8 mouse cellular contexts compared by ENCODE assay signal in the genomic region with DNA sequence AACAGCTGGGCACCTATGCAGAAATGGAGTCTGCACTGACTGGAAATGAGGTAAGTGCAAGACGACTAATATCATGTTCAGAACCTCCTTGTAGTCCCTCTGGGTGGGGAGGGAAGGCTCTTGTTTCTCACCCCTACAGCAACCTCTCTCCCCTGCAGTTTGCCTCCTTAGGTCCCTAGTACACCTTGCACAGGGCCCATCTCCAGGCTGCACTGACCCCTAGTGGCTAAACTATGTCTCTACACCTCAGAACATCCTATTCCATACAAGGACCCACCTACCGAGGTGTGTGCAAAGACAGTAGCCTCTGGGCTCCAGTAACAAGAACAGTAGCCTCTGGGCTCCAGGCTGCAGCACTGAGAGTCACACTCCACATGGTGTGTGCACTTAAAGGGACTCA. TPM values are rescaled to one million over a fixed set of nuclear protein-coding genes. Genes with fewer than 3 reads are reported as not detected.
A peak's percentile ranks its signal among the peaks of the same experiment; 100 is the strongest.
DNase-seq lines count a peak whose midpoint lies in the region; ATAC-seq lines count a peak whose summit lies in the region.

No protein-coding gene starts in this region.

- H3K27ac ChIP-seq in forebrain, embryonic 11.5 days (ENCODE audit: low read depth, low read length): no peak overlapping the region
- H3K27ac ChIP-seq in hindbrain, embryonic 11.5 days (ENCODE audit: low read depth, low read length): no peak overlapping the region; the same call in 1 of the 2 replicates
- no peak overlapping the region for H3K27ac ChIP-seq in limb, embryonic 10.5 days
- H3K27ac ChIP-seq in midbrain, embryonic 12.5 days (replicated peaks): no peak overlapping the region

- no peak overlapping the region for H3K4me3 ChIP-seq in forebrain, embryonic 11.5 days (ENCODE audit: low read depth, low read length)
- no peak overlapping the region for H3K4me3 ChIP-seq in hindbrain, embryonic 11.5 days (ENCODE audit: low read depth, low read length)
- no peak overlapping the region for H3K4me3 ChIP-seq in limb, embryonic 10.5 days
- no peak overlapping the region for H3K4me3 ChIP-seq in midbrain, embryonic 12.5 days

- H3K4me1 ChIP-seq in forebrain, embryonic 11.5 days (replicated peaks; ENCODE audit: control insufficient read depth, insufficient read depth, low read length): peaks cover 5% of the 10 kb centered on the region
- H3K4me1 ChIP-seq in hindbrain, embryonic 11.5 days (replicated peaks; ENCODE audit: control insufficient read depth, insufficient read depth, low read length): peaks cover 3% of the 10 kb centered on the region; the same call in 1 of the 2 replicates
- peaks cover 18% of the 10 kb centered on the region for H3K4me1 ChIP-seq in limb, embryonic 10.5 days
- H3K4me1 ChIP-seq in midbrain, embryonic 12.5 days: peaks cover 12% of the 10 kb centered on the region

- no peaks in the 10 kb centered on the region for H3K36me3 ChIP-seq in forebrain, embryonic 11.5 days (ENCODE audit: control insufficient read depth, insufficient read depth, low read length)
- H3K36me3 ChIP-seq in hindbrain, embryonic 11.5 days (ENCODE audit: control insufficient read depth, insufficient read depth, low read length): no peaks in the 10 kb centered on the region
- H3K36me3 ChIP-seq in limb, embryonic 10.5 days: no peaks in the 10 kb centered on the region
- H3K36me3 ChIP-seq in midbrain, embryonic 12.5 days: no peaks in the 10 kb centered on the region

- WGBS in forebrain, embryonic 11.5 days: 1% methylated on average over 2 of the region's 2 CpGs
- 0% methylated on average over 2 of the region's 2 CpGs for WGBS in hindbrain, embryonic 11.5 days
- WGBS in limb, embryonic 10.5 days: 0% methylated on average over 2 of the region's 2 CpGs
- 2% methylated on average over 2 of the region's 2 CpGs for WGBS in midbrain, embryonic 12.5 days

- no peaks in the 10 kb centered on the region for H3K9me3 ChIP-seq in forebrain, embryonic 11.5 days (ENCODE audit: control insufficient read depth, low read length)
- no peaks in the 10 kb centered on the region for H3K9me3 ChIP-seq in hindbrain, embryonic 11.5 days (ENCODE audit: control insufficient read depth, low read length)
- H3K9me3 ChIP-seq in limb, embryonic 10.5 days (replicated peaks): no peaks in the 10 kb centered on the region
- no peaks in the 10 kb centered on the region for H3K9me3 ChIP-seq in midbrain, embryonic 12.5 days

- peaks cover under 1% of the 10 kb centered on the region; the same call in 1 of the 2 replicates for H3K27me3 ChIP-seq in forebrain, embryonic 11.5 days (ENCODE audit: control insufficient read depth, insufficient read depth, low read length)
- peaks cover 6% of the 10 kb centered on the region for H3K27me3 ChIP-seq in hindbrain, embryonic 11.5 days (ENCODE audit: control insufficient read depth, insufficient read depth, low read length)
- H3K27me3 ChIP-seq in limb, embryonic 10.5 days (ENCODE audit: low read depth, poor library complexity, severe bottlenecking): peaks cover 56% of the 10 kb centered on the region
- H3K27me3 ChIP-seq in midbrain, embryonic 12.5 days: peaks cover 57% of the 10 kb centered on the region

- ATAC-seq in cerebellum, adult (ENCODE audit: insufficient number of reproducible peaks, low FRiP score, low TSS enrichment): peak; percentile 76; the same call in 1 of the 2 replicates
- ATAC-seq in forebrain, embryonic 11.5 days (replicated peaks; ENCODE audit: low FRiP score): peak; percentile 54
- peak; percentile 51 for ATAC-seq in hindbrain, embryonic 11.5 days (ENCODE audit: low FRiP score)
- peak; percentile 67; the same call in 1 of the 2 replicates for ATAC-seq in midbrain, embryonic 12.5 days (ENCODE audit: low FRiP score, low read depth)

- H3K9ac ChIP-seq in forebrain, embryonic 11.5 days (ENCODE audit: low read length): no peak overlapping the region
- H3K9ac ChIP-seq in hindbrain, embryonic 11.5 days (ENCODE audit: low read depth, low read length): no peak overlapping the region
- H3K9ac ChIP-seq in midbrain, embryonic 12.5 days (replicated peaks): no peak overlapping the region

- DNase-seq in kidney, adult 18-20 months: peak; percentile 68
- DNase-seq in kidney, adult 11 months: no peak
- peak; percentile 88 for DNase-seq in forebrain, embryonic 11.5 days (ENCODE audit: low spot score)
- DNase-seq in hindbrain, embryonic 11.5 days (ENCODE audit: low spot score): peak; percentile 83
- DNase-seq in limb, embryonic 10.5 days (ENCODE audit: low spot score): peak; percentile 81
- DNase-seq in spleen, postnatal 4 days (ENCODE audit: low spot score in 2 of 2): peak; percentile 70 to 87

- H3K4me2 ChIP-seq in forebrain, embryonic 11.5 days (ENCODE audit: low read depth, low read length, severe bottlenecking): no peak overlapping the region
- no peak overlapping the region for H3K4me2 ChIP-seq in hindbrain, embryonic 11.5 days (replicated peaks; ENCODE audit: low read depth, low read length)
- H3K4me2 ChIP-seq in midbrain, embryonic 12.5 days (replicated peaks): no peak overlapping the region

RNA-seq across cellular contexts. Expression of a gene that starts 5.2 kb away (rescaled TPM):
- 7.3 and 7.9 TPM in 2 replicates for polyA plus RNA-seq in forebrain, embryonic 11.5 days (2014; fragmentation: Nextera tagmentation; extraction: Ambion mirVana)
- polyA plus RNA-seq in hindbrain, embryonic 11.5 days (2014; fragmentation: Nextera tagmentation; extraction: Ambion mirVana): 4.6 and 5.1 TPM in 2 replicates
- 0.67 and 0.86 TPM in 2 replicates for polyA plus RNA-seq in limb, embryonic 10.5 days (2016; fragmentation: Nextera tagmentation; extraction: Ambion mirVana)
- 3.4 and 4.1 TPM in 2 replicates for polyA plus RNA-seq in midbrain, embryonic 12.5 days (2016; fragmentation: Nextera tagmentation; extraction: Ambion mirVana)

RNA-seq across cellular contexts. Expression of a gene that starts 18.7 kb away (rescaled TPM):
- 15.5 and 16.6 TPM in 2 replicates for polyA plus RNA-seq in forebrain, embryonic 11.5 days (2014; fragmentation: Nextera tagmentation; extraction: Ambion mirVana)
- polyA plus RNA-seq in hindbrain, embryonic 11.5 days (2014; fragmentation: Nextera tagmentation; extraction: Ambion mirVana): 8.7 and 10.1 TPM in 2 replicates
- 13.0 and 14.1 TPM in 2 replicates for polyA plus RNA-seq in limb, embryonic 10.5 days (2016; fragmentation: Nextera tagmentation; extraction: Ambion mirVana)
- polyA plus RNA-seq in midbrain, embryonic 12.5 days (2016; fragmentation: Nextera tagmentation; extraction: Ambion mirVana): 29.1 and 31.3 TPM in 2 replicates
